Mouse (Mus musculus) spleen, postnatal 10 days (tissue): ENCODE results near the gene Kmt2b.
A peak's percentile ranks its signal among the peaks of the same experiment; 100 is the strongest.

Experiments
- DNase-seq, 2 experiments: peaks; one replicate each; pipeline ENCODE4 v3.0.0; 2021 to 2022; ENCODE audit warnings: low spot score in 2 of 2

Gene Kmt2b

DNA sequence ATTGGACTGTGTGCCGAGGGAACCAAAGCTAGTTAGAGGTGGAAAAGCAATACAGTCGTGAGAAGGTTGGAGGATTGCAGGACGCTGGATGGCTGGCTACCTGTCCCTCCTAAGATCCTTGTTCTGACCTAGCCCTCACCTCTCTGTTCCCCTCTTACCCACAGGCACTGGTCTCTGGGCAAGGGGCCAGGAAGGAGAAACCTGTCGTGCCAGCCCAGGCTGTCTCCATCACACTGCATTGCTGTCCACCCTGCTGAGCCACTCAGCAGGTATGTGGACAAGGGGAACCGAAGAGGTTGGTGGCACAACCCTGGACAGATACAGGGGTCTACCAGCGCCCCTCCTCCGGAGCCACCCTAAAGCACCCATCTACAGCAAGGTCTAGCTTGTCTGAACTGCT lies 12.1 kb upstream of the Kmt2b start:
- DNase-seq, result no peak

DNA sequence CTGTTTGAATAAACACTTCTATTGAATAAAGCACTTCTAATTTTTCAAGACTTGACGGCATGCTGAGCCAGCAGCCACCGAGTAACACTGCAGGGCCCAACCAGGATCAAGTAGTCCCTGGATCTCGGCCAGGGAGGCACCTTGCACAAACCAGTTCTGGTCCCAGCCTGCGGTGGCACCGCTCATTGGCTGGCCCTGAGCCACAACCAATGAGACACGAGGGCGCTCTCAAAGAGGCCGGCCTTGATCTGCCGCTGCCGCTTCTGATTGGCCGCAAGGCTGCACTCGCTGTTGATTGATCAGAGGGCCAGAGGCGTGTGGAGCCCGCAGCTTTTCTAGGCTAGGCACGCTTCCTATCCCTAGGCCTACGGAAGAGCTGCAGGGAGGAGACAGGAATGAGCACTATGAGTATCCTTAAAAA lies 11.4 kb upstream of the Kmt2b start:
- peak; percentile 53 to 86 for DNase-seq

DNA sequence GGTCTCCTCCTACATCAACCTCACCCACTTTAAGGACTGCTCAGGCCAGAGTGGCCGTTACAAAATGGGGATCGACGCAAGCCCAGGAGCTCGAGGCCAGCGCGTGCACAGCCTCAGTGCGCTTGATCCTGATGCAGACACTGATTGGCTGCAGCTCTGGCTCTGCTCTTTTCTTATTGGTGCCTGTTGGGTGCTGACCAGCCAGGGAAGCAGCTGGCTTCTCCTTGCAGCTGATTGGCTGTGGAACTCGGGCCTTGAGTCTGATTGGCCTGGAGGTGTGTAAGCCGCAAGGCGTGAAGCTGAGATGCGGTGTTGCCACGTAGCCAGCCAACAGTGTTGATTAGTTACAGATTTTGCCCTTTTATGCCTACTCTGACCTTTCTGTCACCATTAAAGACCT lies 10.3 kb upstream of the Kmt2b start, which contains the start of gene Zbtb32:
Gene Zbtb32 (minus strand): TSS at position 124 of the 400 bp plus-strand sequence.
- DNase-seq, result no peak

DNA sequence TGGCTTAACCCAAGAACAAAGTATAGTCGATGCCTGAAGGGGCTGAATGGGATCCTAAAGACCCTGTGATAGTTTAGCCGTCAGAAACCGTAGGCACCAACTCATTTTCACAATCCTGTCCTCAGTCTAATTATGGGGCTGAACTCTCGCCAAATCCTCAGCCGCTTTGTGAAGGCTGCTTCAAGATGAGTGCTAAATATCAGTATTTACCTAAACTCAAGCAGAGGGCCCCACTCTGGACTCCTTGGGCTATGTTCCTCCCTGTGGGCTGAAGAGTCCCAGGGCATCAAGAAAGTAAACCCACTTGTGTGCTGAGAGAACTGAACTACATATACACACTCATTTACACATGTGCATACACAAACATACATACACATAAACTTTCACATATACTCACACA lies 8.3 kb upstream of the Kmt2b start:
- DNase-seq, result no peak

DNA sequence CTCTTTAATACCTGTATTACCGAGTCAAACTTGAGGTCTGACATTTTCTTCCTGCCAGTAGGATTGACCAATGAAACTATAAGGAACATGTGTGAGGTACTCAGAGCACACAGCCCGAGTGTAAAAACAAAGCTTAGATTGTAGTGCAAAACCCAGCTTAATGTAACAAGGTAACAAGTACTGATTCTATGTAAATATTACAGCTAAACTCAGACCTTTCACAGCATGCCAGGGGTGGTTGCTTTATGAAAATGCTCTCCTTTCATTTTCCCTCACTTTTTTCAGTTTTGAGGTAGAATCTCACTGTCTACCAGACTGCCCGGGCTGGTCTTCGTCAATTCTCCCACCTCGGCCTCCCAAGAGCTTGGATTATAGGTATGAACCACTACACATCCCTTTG lies 7.6 kb upstream of the Kmt2b start:
- DNase-seq, result no peak

DNA sequence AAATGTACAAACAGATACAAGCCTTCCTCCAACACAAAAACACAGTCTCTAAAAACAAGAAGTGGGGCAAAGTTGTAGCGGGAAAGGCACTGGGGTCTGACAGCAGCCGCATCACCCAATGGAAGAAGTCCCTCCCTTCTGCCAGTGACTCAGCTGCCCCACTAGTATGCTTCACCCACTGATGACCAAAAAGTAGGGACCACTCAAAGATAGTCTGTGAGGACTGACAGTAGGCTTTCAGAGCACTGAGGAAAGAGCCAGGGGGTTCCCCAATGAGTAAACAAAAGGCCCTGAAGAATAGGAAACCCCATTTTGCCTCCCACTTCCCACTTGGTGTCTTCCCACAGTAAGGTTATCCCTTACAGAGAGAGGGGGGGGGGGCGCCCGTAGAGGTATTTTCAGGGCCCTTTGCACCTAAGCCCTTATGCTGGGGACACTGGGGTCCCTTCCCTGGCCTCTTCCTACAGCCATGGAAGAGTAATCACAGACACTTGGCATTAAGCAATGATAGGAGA lies 6.0 kb upstream of the Kmt2b start:
- DNase-seq, result no peak

DNA sequence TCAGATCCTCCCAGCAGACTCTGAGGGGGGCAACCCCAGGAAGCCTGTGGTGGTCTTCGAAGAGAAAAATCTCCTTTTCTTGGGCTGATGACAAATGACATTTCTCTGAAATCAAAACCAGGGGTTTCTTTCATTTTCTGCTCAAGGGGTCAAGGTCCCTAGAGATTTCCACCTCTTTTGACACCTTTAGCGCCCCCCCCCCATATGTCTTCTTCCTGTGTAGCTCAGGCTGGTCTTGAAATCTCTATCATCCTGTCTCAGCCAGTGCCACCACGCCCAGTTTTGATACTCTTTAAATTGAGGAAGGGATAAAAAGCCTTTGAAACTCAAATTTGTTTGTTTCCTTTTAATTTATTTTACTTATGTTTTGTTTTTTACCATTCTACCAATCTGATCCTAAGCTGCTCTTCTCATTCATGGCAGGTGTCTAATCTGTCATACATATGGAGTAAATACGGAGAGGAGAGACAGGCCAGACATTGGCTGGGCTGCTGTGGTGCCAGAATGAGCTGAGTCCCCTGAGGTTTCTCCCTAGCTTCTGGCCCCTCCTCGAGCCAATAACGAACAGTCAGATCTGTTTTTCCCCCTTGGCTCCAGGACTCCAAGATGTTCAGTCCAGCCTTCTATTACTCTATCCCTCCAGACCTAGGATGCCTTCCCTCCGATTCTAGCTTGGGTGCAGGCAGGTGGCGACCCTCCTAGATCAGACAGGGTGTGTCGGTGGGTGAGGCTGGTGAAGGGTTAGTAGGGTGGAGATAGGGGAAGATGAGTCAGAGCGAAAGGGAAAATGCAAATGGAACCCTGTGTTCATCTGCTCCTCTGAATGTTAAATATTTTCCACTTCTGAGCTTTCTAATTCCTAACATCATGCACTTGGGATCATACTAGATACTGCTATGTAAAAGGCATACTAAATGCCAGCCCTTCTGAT lies 5.3 kb upstream of the Kmt2b start:
- DNase-seq, result no peak

DNA sequence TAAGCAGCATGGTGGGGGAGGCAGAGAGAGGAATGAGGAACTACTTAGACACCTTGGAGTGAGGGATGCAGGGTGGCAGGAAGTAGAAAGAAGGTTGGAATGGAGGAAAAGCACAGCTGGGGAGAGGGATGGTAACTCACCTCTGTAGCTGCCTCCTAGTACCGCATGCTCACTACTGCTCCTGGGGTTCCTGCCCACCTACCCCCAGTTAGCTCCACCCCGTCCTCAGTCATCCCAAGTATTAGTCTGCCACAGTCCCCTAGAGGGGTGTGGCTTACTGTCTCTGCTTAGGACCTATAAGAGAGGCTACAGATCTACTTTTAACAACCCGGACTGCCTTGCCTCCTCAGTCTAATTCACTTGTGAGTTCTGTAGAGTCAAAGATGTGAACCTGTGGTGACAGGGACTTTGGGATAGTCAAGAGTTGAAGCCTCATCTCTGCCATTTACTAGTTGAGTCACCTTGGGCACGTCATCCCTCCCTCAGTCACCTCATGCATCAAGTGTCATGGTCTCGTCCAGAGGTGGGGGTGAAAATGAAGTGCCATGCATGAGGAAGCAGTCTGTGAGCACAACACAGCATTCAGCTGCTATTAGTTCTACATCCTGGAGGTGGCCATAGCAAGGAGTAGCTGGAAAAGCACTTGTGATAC lies 4.4 kb upstream of the Kmt2b start:
- DNase-seq, result no peak

DNA sequence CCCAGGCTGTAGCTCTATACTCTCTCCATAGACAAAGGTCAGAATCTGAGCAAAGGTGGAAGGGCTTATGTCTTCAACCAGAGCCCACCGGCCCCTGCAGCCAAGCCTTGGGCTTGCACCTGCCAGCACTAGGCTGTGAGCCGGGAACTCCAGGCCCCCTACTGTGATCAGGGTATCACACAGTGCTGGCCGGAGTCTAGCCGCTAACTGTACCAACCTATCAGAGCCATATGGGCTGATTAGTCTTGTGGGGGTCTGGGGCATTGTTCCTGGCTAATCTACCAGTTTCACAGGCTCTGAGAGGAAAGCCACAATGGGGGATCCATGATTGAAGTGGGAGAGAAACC lies 3.1 kb upstream of the Kmt2b start:
- DNase-seq, result no peak

DNA sequence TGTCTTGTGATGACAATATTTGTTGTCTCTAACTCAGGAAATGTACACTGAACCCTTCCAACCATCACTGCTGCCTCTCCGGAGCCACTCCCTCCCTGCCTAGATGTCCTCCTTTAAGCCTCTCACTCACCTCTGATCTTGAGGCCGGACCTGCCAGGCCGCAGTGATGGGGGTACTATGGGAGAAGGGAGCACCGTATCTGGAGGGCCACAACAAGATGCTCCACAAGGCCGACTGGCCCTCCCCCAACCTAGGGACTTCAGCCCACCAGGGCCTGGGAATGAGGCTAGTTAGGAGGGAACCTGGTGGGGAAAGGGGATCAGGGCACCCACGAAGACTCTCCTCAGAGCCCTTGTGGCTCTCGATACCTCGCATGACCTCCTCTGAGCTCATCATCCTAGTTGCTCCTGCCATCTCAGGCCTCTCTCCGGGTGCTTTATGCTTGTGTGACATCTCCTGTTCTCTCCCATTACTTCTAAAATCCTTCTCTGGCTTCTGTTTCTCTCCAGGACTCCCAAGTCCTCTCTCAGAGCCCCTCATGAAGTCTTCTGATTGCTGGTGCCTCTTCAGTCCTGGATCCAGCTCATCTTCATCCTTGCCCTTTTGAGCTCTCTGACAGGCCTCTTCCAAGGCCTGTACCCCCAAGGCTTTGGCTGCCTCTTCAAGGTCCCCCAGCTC lies 2.5 kb upstream of the Kmt2b start:
- no peak for DNase-seq

DNA sequence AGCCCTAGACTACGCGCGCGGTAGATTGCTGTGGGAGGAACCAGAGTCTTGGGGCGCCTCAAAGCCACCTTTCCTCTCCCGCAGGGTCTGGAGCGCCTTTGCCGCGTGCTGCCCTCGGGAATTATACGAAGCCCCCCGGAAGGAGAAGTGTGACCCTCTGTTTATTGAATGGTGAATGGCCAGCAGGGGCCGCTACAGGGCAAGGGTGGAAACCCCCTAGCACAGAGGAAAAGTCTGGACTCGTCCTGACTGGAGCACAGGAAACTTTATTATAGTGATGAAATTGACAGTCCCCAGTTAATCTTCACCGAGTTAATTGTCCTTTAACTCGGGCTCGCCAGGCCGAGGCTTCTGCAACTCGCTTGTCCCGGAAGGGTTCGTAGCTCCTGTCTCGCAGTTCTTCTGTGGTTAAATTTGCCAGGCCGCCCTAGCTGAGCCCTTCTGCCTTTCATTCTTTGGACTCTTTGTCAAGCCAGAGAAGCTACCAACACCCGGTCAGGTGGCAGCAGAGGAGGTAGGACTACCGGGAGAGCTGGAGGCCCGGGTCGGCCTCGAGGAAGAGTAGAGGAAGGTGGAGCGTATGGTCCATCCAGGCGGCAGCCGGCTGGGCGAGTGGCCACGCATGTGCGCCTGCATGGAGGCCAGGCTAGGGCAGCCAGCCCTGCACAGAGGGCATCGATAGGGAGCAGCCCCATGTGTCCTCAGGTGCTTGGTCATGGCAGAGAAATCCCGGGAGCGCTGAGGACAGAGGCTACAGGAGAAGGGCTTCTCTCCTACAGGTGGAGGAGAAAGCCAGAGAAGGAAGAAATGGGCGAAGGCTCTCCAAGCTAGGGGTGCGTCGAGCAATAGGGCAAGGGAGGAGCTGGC lies 1.1 kb upstream of the Kmt2b start:
- DNase-seq, result peak; percentile 86 to 91

DNA sequence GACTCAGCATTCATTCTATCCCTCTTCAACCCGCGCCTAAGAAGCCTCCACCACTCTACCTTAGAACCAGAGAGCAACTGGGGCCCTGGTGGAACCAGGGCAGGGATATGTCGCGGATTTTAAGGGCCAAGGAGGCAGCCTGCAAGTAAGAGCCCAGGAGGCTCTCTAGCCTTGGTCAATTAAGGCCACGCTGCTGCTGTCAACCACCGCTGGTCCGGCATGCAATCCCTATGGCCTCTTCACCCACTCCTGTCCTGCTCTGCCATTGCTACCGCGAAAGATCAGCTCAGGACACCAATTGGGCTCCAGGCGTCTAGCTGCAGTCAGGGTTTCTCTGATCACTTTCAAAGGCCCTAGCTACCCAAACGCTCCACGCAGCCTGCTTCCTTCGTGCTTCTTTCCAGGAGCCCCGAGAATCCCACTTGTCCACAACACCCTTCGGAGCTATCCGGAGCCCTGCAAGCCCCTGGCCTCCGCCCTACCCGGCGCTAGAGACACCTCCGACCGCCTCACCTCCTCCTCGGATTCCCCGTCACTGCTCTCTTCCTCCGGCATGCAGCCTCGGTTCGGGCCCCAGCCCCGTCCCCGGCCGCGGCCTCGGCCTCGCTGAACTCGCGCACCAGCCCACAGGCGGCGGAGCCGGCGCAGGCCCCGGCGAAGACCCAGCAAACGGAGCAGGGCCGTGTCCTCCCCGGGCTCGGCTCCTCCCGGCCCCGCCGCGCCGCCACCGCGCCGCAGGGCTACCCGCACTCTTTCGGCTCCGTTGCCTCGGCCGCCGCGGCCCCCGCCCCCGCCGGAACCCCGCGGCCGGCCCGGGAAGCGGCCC lies 471 bp downstream of the Kmt2b start:
- peak; percentile 71 to 83 for DNase-seq

DNA sequence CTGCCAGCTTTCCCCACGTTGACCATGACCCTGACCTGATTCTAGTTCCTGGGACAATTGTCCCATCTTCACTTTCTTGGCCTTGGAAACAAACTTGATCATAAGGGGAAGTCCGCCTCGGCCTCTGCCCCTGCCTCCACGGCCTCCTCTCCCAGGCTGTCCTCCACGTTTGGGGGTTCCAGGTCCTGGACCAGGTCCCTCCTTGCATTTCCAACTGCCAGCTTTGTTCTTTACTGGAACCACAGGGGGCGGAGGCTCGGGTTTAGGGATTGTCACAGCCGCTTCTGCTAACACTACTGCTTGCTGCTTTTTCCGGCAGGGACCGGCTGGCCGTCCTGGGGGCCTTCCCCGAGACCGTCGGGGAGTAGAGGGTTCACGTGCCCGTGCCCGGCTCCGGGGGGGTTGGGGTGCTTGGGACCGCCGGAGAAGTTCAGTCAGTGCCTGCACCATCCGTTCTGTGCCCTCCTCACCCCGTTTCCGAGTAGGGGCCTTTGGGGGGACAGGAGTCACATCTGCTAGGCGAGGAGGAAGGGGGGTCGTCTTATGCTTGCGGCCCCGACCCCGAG lies 2.0 kb downstream of the Kmt2b start:
- DNase-seq, result no peak

DNA sequence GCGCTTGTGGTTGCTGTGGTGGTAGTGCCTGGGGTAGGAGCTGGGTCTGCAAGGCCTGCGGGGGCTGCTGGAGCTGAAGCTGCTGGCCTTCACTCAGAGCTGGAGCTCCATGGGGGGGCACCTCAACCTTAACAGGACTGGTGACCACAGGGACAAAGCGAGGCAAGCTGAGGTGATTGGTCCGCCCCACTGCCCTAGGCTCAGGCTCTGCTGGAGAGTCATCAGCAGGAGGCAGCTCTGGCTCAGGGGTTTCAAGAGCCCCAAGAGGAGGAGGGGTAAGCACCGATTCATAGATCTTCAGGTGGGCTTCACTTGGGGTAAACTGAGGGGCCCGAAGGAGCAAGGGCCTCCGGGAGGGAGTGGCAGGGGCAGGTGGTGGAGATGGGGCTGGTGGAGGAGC lies 3.4 kb downstream of the Kmt2b start:
- no peak for DNase-seq

DNA sequence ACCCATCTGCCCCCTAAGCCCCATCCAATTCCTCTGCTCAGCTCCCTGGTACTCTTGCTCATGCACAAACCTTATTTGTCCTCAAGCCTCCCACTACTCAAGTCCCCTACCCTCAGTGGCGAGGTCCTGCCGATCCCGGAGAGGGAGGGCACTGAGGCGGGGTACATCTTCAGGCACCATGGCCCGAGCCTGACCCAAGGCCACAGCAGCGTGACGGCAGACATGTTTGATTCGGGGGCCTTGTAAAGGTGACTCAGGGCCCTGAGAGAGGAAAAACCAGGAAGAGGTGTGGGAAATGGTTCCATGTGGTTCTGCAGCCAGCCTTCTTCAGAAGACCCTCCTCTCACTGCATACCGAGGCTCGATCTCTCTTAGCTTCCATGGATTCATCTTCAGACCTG lies 4.2 kb downstream of the Kmt2b start:
- no peak for DNase-seq

DNA sequence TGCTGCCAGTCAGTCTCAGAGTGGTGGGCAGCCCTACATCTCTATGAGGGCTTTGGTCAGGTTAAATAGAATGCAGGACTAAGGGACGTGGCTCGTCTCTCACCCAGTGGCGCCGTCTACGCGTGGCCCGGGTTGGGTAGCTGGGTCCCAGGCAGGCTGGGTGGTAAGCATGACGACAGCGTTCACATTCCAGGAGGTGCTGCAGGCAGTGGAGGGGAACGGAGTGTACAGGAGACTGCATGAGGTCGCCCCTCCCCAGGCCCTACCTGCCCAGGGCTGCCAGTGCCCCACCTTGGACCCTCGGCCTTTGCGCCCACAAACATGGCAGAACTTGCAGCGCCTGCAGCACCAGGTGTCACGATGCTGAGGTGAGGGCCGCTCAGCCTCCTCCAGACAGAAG lies 7.0 kb downstream of the Kmt2b start:
- no peak for DNase-seq

DNA sequence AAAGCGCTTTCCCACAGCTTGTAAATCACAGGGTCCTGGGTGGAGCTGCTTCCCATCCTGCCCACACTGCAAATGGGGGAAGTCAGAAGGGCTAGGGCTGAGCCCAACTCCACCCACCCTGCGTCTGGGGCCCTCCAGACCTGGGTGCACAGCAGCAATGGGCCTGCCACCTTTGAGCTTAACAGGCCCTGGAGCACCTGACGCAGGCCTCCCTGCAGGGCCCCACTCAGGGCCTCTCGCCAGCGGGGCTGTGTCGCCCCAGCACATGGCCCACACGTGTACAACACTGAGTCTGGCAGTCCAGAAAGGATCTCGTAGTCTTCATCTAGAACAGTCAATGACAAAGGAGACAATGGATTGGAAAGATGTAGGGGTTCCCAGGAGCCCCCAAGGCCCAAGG lies 8.6 kb downstream of the Kmt2b start:
- no peak for DNase-seq

DNA sequence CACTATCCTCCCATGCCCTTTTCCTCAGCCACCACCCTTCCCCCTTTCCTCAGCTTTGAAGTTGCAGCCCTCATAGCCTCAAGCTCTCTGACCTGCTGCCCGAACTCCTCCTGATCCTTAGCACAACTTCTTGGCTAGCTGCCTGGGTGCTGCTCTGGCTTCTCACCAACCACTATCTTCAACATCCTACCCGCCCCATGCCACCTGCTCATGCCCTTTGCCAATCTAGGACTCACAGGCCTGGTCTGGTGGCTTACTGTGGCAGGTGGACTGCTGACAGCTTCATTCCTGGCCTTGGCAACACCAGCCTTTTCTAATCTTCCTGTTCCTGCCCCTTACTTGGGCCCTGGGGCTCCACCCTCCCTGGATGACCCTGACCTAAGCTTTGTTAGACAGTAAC lies 15.6 kb downstream of the Kmt2b start:
- peak in 1 of 2 experiments; percentile 82 for DNase-seq

DNA sequence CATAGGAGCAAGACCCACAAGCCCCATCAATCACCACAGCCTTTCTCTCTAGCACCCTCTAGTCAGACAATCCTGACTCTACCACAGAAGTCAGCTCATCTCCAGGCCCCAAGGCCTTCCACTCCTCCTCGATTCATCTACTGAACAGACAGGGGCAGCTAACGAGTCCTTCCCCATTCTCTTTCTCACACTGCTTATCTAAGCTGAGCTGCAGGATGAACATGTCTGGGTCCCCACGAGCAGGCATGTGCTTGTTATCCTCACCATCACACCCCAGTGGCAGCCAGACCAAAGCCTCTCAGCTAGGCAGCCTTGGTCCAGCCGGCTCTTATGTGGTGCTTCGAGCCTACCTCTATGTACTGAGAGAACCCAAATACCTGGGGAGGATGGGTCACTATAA lies 16.1 kb downstream of the Kmt2b start:
- DNase-seq, result no peak

DNA sequence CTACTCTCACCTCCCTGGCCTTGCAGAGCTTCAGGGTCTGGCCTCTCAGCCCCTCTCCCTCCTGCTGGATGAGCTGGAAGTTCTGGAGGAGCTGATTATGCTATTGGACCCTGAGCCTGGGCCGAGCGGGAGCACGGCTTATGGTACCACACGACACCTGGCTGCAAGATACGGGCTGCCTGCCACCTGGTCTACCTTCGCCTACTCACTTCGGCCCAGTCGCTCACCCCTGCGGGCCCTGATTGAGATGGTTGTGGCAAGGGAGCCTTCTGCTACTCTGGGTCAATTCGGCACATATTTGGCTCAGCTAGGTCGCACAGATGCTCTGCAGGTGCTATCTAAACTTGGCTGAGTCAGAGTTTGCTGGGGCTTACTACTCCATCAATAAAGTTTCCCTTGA lies 21.0 kb downstream of the Kmt2b start:
- DNase-seq, result no peak
